Mouse (Mus musculus) neural tube, embryonic 10.5 days (tissue): Measurements from ENCODE around the gene Itga8.
A peak's percentile ranks its signal among the peaks of the same experiment; 100 is the strongest.

ENCODE experiments used
- DNase-seq: peaks from one replicate; pipeline ENCODE4 v3.0.0-alpha.2; 2017; ENCODE audit warnings: low spot score; ENCODE audit errors: extremely low spot score

Itga8 gene

DNA sequence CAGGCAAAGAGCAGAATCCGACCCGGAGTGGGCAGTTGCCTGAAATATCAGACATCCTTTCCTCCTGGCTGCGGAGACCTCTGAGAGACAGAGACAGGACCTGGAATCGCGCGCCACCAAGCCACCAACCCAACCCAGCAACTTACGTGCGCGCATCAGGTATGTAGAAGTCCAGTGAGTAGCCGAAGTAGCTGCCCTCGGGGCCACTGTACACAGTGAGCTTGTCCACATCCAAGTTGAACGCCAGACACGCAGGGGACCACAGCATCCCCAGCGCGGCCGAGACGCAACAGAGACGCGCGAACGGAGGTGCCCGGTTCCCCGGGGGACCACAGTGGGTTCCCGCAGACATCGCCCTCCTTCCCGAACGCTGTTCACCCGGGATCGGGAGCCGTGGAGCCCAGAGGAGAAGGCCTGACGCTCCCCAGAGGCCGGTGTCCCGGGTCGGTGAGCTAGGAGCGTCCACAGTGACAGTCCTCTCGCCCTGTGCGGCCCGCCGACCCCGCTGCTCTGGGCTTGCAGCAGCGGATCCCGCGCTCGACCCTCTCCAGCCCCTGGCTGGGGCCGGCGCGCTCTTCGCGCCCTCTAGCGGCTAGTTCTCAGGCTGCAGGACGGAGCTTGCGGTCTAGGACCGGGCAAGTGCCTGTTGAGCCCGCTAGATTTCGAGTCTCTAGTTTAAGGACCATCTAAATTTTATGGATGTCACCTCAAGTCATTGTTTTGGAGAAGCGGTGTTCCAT lies at the start of gene Itga8:
Itga8 (minus strand) TSS at position 492 of the 740 bp plus-strand sequence.
- peak; percentile 96 for DNase-seq

- DNase-seq: no peak
These were observed 47.2 kb upstream of the Itga8 start for GRCm38 (mm10) chr2:12348914-12349313.

- no peak for DNase-seq
These were observed 30.2 kb upstream of the Itga8 start for GRCm38 (mm10) chr2:12331962-12332361.

DNA sequence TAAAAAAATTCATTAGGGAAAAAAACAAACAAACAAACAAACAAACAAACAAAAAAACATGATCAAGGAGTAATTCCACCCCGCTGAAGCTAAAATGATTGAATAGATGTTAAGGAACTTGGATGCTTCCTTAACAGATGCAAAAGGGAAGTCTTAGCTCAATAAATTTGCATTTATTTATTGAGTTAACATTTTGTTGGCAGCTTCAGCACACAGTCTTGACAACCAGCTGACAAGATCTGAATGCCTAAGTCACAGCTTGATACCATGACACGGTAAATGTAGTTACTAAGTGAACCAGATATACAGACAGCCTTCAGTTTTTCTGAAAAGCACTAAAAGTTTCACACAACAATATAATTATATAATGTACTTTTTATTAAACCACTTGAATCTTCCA lies 27.9 kb upstream of the Itga8 start:
- no peak for DNase-seq

GRCm38 (mm10) chr2:12329068-12329407 lies 27.3 kb upstream of the Itga8 start:
- peak; percentile 17 for DNase-seq

DNA sequence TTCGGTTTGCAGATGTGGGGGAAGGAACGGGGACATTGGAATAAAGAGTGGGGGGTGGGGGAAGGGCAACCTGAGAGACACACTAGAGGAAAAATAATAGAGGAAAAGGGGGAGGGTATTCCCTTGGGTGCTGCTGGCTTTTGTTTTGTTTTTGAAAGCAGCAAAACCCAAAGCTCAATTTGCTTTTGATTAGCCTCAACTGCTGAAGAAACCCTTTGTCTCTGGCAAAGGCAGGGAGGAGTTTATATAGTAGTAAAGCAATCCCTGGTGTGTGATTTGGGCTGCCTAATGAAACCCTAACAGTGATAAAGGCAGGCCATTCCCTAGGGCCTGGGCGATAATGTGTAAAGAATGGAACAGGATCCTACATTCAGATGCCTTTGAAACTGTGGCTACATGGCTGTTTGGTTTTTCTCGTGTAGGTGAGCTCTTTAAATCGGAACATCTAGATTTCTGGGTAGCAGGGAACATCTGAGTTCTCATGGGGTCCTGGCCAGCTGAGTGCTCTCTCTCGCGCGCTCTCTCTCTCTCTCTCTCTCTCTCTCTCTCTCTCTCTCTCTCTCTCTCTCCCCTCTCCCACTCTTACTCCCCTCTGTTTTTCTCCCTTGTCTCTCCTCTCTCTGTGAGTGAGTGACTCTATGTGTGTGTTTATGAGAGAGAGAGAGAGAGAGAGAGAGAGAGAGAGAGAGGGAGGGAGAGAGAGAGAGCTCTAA lies 26.8 kb upstream of the Itga8 start:
- DNase-seq: no peak

DNA sequence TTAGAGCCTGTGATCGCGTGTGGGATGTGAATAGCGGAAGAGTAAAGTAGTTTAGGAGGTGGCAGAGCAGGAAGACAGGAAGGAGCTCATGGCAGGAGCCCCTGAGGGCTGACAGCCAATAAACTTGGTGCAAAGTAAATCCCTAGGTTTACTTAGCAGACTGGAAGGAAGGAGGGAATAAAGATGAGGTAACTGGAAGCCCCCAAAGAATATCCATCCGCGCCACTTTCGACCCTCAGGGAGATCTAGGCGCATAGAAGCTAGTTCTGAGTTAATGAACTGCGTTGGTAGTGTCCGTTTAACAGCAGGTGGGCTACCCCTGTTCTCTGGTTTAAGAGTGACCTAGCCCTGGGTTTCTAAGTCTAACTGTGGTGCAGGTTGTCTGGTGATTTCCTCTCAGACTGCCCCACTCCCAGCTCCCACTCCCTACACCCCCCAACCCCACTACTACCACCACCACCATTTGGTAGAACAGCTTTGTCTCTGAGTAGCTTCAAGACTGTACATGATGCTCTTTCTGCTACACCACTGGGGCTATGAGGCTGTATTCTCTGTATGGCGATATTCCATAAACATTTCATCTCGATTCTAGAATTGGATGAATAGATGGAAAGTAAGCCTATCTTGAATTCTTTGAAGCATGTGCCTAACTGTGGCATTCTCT lies 26.1 kb upstream of the Itga8 start:
- peak; percentile 29 for DNase-seq

GRCm38 (mm10) chr2:12327216-12327615 lies 25.5 kb upstream of the Itga8 start:
- peak; percentile 41 for DNase-seq

GRCm38 (mm10) chr2:12325868-12326267 lies 24.1 kb upstream of the Itga8 start:
- no peak for DNase-seq

DNA sequence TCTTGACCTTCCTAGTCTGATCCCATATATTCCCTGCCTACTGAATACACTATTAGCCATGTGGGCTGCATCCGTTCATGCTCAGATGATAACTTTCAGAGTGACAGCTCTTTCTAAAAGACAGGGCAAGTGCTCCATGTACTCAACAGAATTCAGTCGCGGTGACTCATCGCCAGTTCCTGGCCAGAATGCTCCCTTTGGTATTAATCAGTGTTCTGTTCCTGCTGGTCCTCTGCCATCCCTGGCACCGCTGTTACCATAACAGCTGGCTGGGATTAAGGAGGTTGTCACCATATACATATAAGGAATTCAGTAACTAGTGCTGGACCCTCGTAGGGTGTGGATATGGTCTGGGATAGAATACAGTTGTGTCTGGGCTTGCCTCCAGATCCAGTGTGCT lies 23.7 kb upstream of the Itga8 start:
- no peak for DNase-seq

- DNase-seq: no peak
These were observed 19.2 kb upstream of the Itga8 start for GRCm38 (mm10) chr2:12320914-12321313.

GRCm38 (mm10) chr2:12318715-12319114 lies 17.0 kb upstream of the Itga8 start:
- DNase-seq: no peak

DNA sequence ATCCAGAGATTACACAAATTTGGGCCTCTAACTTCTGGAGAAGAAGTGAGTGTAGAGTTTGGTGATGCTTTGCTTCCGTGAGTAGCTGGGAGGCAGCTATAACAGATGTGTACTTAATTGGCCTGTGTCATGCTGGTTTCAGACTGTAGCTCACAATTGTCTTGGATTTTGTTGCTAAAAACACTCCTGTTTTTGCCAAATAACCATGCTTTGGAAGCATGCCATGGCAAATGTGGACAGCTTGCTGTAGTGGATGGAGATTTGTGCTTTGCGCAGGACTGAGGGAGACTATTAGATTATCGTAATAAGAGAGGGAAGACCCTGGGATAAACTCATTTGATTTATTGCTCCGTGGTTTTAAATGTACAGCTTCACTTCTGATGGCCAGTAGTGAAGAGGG lies 16.3 kb upstream of the Itga8 start:
- DNase-seq: no peak

GRCm38 (mm10) chr2:12317343-12317742 lies 15.6 kb upstream of the Itga8 start:
- no peak for DNase-seq

- no peak for DNase-seq
These were observed 14.6 kb upstream of the Itga8 start for GRCm38 (mm10) chr2:12316361-12316760.

GRCm38 (mm10) chr2:12314028-12314427 lies 12.3 kb upstream of the Itga8 start:
- DNase-seq: no peak

DNA sequence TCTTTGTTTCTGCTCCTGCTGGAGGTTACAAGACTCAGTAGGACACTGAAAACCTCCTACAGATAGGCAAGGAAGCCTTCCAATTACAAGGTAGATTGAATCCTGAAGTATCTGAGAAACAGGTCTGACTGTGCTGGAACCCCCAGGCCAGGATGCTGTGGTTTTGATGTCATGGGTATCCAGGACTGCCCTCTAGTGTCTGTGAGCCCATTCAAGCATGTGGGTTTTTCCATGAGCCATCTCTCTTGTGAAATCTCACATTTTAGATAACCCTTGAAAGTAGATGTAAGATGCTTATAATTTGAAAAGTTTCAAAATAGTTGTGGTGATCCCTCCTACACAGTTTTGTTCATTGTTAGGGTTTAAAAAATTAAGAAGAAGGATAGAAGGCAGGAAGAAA lies 6.7 kb upstream of the Itga8 start:
- no peak for DNase-seq

DNA sequence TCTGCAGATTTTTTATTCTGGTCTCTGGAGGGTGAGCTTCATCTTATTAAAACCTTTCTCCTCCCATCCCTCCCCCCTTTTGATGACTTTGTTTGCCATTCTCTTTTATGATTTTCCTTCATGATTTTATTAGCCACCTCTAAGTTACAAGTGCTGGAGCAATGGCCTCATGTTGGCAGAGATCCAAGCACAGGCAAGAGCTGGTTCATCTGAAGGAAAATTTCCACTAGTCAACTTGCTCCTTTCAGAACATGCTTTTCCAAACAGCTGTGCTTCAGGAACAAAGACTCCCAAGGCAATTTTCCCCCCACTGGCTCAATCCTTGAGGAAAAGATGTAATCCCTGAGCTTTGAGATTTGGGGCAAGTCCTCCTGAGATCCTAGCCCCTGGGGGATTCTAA lies 5.6 kb upstream of the Itga8 start:
- DNase-seq: no peak

DNA sequence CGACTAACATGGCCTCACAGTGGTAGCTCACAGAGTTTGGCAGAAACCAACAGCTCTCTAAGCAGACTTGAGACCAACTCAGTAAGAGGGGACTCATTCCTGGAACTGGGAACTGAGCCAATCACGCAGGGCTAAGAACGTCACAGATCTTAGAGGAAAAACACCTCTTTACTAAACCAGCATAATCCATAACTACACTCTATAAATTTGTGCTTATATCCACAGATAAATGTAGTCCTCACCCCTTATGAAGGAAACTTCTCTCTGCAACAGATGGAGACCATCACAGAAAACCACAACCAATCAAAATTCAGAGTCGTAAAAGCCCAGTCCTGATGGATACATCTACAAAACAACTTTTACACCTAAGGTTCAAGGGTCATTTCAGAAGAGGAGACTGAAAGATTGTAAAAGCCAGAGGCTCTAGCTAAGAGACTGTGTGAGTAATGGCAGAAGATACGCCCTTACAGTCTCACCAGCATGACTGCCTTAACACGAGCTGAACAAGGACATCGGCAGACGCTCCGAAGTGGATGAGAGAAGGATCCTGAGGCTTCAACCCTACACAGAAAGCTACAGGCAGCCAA lies 3.4 kb upstream of the Itga8 start:
- DNase-seq: no peak

DNA sequence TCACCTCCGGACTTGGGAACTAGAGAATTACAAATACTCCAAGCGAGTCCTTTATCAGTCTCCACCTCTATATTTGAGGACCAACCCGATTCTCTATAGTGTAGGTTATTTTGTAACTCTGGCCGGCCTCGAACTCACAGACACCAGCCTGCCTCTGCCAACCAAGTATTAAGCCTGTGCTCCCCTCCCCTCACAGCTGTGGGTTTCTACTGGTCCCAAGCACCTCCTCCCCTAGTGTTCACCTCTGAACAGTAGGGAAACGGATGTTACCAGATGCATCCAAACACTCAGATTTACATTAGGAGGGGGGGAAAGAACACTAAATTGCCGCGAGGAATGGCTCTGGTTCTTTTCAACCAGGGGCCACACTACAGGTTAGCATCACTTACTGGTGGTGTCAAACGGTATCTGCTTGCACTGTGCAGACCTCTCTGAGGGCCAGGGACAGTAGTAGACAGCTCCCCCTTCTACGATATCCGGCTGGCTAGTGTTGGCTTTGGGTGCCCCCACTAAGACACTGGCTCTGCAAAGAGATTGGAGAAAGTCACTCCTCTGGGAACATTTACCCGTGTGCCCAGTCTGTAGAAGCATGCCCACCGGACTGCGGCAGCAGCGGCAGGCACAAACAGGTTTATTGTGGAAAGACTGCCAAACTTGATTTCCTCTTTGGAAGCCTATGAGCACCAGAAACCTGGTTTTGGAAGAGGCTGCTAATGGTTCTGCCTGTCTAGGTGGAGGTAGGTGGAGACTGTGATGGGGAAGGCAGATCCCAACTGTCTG lies 1.1 kb downstream of the Itga8 start:
- DNase-seq: peak; percentile 41

DNA sequence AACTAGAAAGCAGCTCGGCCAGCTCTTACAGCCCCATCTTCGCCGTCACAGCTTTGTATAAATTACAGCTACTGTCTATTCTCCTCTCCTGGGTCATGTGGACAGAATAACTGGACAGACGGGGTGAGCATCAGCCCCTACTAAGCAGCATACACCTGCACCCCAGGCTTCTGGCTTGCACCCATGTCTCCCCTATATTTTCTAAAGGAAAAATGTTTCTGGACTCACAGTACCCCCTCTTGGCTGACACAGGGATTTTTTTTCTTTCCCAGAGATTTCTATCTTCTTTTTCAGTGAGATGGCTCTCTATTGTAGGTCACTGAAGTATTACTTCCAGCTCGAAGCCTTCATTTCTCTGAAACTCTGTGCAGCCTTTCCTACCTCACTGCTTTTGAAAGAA lies 4.4 kb downstream of the Itga8 start:
- no peak for DNase-seq
